In genomic region chr17:24896993-24897269, GRCm38 (mm10) we compare ENCODE assay signal across 8 mouse cellular contexts. TPM values are rescaled to one million over a fixed set of nuclear protein-coding genes. Genes with fewer than 3 reads are reported as not detected.
A peak's percentile ranks its signal among the peaks of the same experiment; 100 is the strongest.
DNase-seq lines count a peak whose midpoint lies in the region; ATAC-seq and TF ChIP-seq lines count a peak whose summit lies in the region.

No protein-coding gene starts in this region.

- no peak for DNase-seq in left cerebral cortex, adult 2 months (ENCODE audit: extremely low spot score in 1 of 2, low spot score in 2 of 2)
- no peak for DNase-seq in left cerebral cortex, postnatal 36 days (ENCODE audit: low spot score in 2 of 2)
- DNase-seq in hindbrain, postnatal 0 days (ENCODE audit: low spot score), result no peak
- no peak for DNase-seq in T-cell, adult 2 months (ENCODE audit: low spot score)
- no peak for DNase-seq in cerebellum, adult 11 months
- no peak for DNase-seq in adrenal gland, adult 18-20 months (ENCODE audit: low spot score in 2 of 2)

- H3K4me2 ChIP-seq in embryonic facial prominence, embryonic 13.5 days, result peak overlapping the region; percentile 98
- H3K4me2 ChIP-seq in hindbrain, postnatal 0 days (ENCODE audit: low read depth, low read length), result peak overlapping the region; percentile 99
- H3K4me2 ChIP-seq in neural tube, embryonic 12.5 days (replicated peaks), result peak overlapping the region; percentile 99

- peaks cover 40% of the 10 kb centered on the region for H3K4me1 ChIP-seq in embryonic facial prominence, embryonic 13.5 days
- peaks cover 19% of the 10 kb centered on the region for H3K4me1 ChIP-seq in hindbrain, postnatal 0 days (ENCODE audit: insufficient read depth, low read length)
- peaks cover 38% of the 10 kb centered on the region for H3K4me1 ChIP-seq in neural tube, embryonic 12.5 days

- H3K9me3 ChIP-seq in embryonic facial prominence, embryonic 13.5 days, result no peaks in the 10 kb centered on the region
- H3K9me3 ChIP-seq in hindbrain, postnatal 0 days (ENCODE audit: low read length), result no peaks in the 10 kb centered on the region
- H3K9me3 ChIP-seq in neural tube, embryonic 12.5 days, result no peaks in the 10 kb centered on the region

- 34% methylated on average over 11 of the region's 11 CpGs for WGBS in embryonic facial prominence, embryonic 13.5 days
- WGBS in hindbrain, postnatal 0 days, result 25% methylated on average over 11 of the region's 11 CpGs
- WGBS in neural tube, embryonic 12.5 days, result 35% methylated on average over 11 of the region's 11 CpGs

- H3K27ac ChIP-seq in left cerebral cortex, adult 2 months, result peak overlapping the region; percentile 94
- H3K27ac ChIP-seq in embryonic facial prominence, embryonic 13.5 days, result peak overlapping the region; percentile 86; the same call in 1 of the 2 replicates
- peak overlapping the region; percentile 93 for H3K27ac ChIP-seq in hindbrain, postnatal 0 days
- H3K27ac ChIP-seq in neural tube, embryonic 12.5 days, result peak overlapping the region; percentile 50; the same call in 1 of the 2 replicates

- ATAC-seq in embryonic facial prominence, embryonic 13.5 days (ENCODE audit: insufficient number of reproducible peaks, insufficient read depth, low FRiP score, low TSS enrichment, low read depth), result no peak
- ATAC-seq in hindbrain, postnatal 0 days, result no peak; the same call in 1 of the 2 replicates
- ATAC-seq in neural tube, embryonic 12.5 days (ENCODE audit: low FRiP score, low read depth), result no peak

- H3K27me3 ChIP-seq in embryonic facial prominence, embryonic 13.5 days, result no peaks in the 10 kb centered on the region
- H3K27me3 ChIP-seq in hindbrain, postnatal 0 days (ENCODE audit: insufficient read depth, low read length), result no peaks in the 10 kb centered on the region
- no peaks in the 10 kb centered on the region for H3K27me3 ChIP-seq in neural tube, embryonic 12.5 days (replicated peaks)

- peak overlapping the region; percentile 96 for H3K9ac ChIP-seq in embryonic facial prominence, embryonic 13.5 days
- H3K9ac ChIP-seq in hindbrain, postnatal 0 days (replicated peaks; ENCODE audit: low read length), result peak overlapping the region; percentile 95
- H3K9ac ChIP-seq in neural tube, embryonic 12.5 days, result peak overlapping the region; percentile 87

- intact Hi-C loops in left cerebral cortex, adult 2 months (cut with DNase I), result no loop called here
- intact Hi-C loops in left cerebral cortex, postnatal 36 days (cut with DNase I), result no loop called here

- peaks cover 64% of the 10 kb centered on the region for H3K36me3 ChIP-seq in embryonic facial prominence, embryonic 13.5 days
- peaks cover 49% of the 10 kb centered on the region for H3K36me3 ChIP-seq in hindbrain, postnatal 0 days (ENCODE audit: insufficient read depth, low read length)
- H3K36me3 ChIP-seq in neural tube, embryonic 12.5 days, result peaks cover 69% of the 10 kb centered on the region

- H3K4me3 ChIP-seq in left cerebral cortex, adult 2 months, result peak overlapping the region; percentile 56
- H3K4me3 ChIP-seq in embryonic facial prominence, embryonic 13.5 days, result peak overlapping the region; percentile 89
- H3K4me3 ChIP-seq in hindbrain, postnatal 0 days (ENCODE audit: low read length), result peak overlapping the region; percentile 91
- H3K4me3 ChIP-seq in neural tube, embryonic 12.5 days, result peak overlapping the region; percentile 94

- no peak for TF ChIP-seq CTCF in left cerebral cortex, adult 2 months (IDR thresholded peaks at IDR 0.05)
- no peak for TF ChIP-seq CTCF in hindbrain, postnatal 0 days (IDR thresholded peaks at IDR 0.05; ENCODE audit: low read depth)

RNA-seq across cellular contexts. Expression of gene Nme3, which starts 0.6 kb away (rescaled TPM):
- total RNA-seq in left cerebral cortex, adult 2 months (2021), result 10 to 100 TPM; 46.5 to 51.2 TPM
- 10 to 100 TPM; 41.4 to 54.3 TPM for total RNA-seq in left cerebral cortex, postnatal 36 days (2021)
- polyA plus RNA-seq in embryonic facial prominence, embryonic 13.5 days (2015; fragmentation: Nextera tagmentation; extraction: Ambion mirVana), result 48.9 and 58.2 TPM in 2 replicates
- 66.1 and 67.0 TPM in 2 replicates for total RNA-seq in hindbrain, postnatal 0 days (2014; rRNA removed)
- 92.6 and 95.1 TPM in 2 replicates for polyA plus RNA-seq in hindbrain, postnatal 0 days (2015; fragmentation: Nextera tagmentation; extraction: Ambion mirVana)
- 49.7 and 55.1 TPM in 2 replicates for polyA plus RNA-seq in neural tube, embryonic 12.5 days (2016; fragmentation: Nextera tagmentation; extraction: Ambion mirVana)
- total RNA-seq in adrenal gland, adult 18-20 months (2021), result 100 to 1,000 TPM in 1 of 2 experiments, 10 to 100 TPM in 1; 50.8 to 100 TPM

RNA-seq across cellular contexts. Expression of gene Mrps34, which starts 2.0 kb away (rescaled TPM):
- total RNA-seq in left cerebral cortex, adult 2 months (2021), result 10 to 100 TPM; 67.6 to 72.1 TPM
- 10 to 100 TPM; 61.8 to 74.6 TPM for total RNA-seq in left cerebral cortex, postnatal 36 days (2021)
- polyA plus RNA-seq in embryonic facial prominence, embryonic 13.5 days (2015; fragmentation: Nextera tagmentation; extraction: Ambion mirVana), result 86.1 and 93.0 TPM in 2 replicates
- 37.8 and 58.3 TPM in 2 replicates for total RNA-seq in hindbrain, postnatal 0 days (2014; rRNA removed)
- 124 and 136 TPM in 2 replicates for polyA plus RNA-seq in hindbrain, postnatal 0 days (2015; fragmentation: Nextera tagmentation; extraction: Ambion mirVana)
- polyA plus RNA-seq in neural tube, embryonic 12.5 days (2016; fragmentation: Nextera tagmentation; extraction: Ambion mirVana), result 89.9 and 98.4 TPM in 2 replicates
- total RNA-seq in adrenal gland, adult 18-20 months (2021), result 100 to 1,000 TPM; 107 to 148 TPM

RNA-seq across cellular contexts. Expression of gene Eme2, which starts 2.0 kb away (rescaled TPM):
- total RNA-seq in left cerebral cortex, adult 2 months (2021), result 10 to 100 TPM; 54.8 to 55.2 TPM
- 10 to 100 TPM; 47.4 to 60.0 TPM for total RNA-seq in left cerebral cortex, postnatal 36 days (2021)
- 31.9 and 34.4 TPM in 2 replicates for polyA plus RNA-seq in embryonic facial prominence, embryonic 13.5 days (2015; fragmentation: Nextera tagmentation; extraction: Ambion mirVana)
- total RNA-seq in hindbrain, postnatal 0 days (2014; rRNA removed), result 34.9 and 49.5 TPM in 2 replicates
- 21.4 and 24.3 TPM in 2 replicates for polyA plus RNA-seq in hindbrain, postnatal 0 days (2015; fragmentation: Nextera tagmentation; extraction: Ambion mirVana)
- 41.6 and 44.5 TPM in 2 replicates for polyA plus RNA-seq in neural tube, embryonic 12.5 days (2016; fragmentation: Nextera tagmentation; extraction: Ambion mirVana)
- total RNA-seq in adrenal gland, adult 18-20 months (2021), result 10 to 100 TPM; 40.6 to 46.1 TPM

RNA-seq across cellular contexts. Expression of gene Spsb3, which starts 10.5 kb away (rescaled TPM):
- total RNA-seq in left cerebral cortex, adult 2 months (2021), result 10 to 100 TPM; 58.6 to 63.3 TPM
- 10 to 100 TPM; 56.4 to 63.7 TPM for total RNA-seq in left cerebral cortex, postnatal 36 days (2021)
- polyA plus RNA-seq in embryonic facial prominence, embryonic 13.5 days (2015; fragmentation: Nextera tagmentation; extraction: Ambion mirVana), result 39.3 and 43.2 TPM in 2 replicates
- 122 and 135 TPM in 2 replicates for total RNA-seq in hindbrain, postnatal 0 days (2014; rRNA removed)
- 90.6 and 94.9 TPM in 2 replicates for polyA plus RNA-seq in hindbrain, postnatal 0 days (2015; fragmentation: Nextera tagmentation; extraction: Ambion mirVana)
- polyA plus RNA-seq in neural tube, embryonic 12.5 days (2016; fragmentation: Nextera tagmentation; extraction: Ambion mirVana), result 53.1 and 57.7 TPM in 2 replicates
- total RNA-seq in adrenal gland, adult 18-20 months (2021), result 10 to 100 TPM; 33.0 to 33.9 TPM

RNA-seq across cellular contexts. Expression of gene Nubp2, which starts 10.8 kb away (rescaled TPM):
- 10 to 100 TPM; 30.7 to 32.4 TPM for total RNA-seq in left cerebral cortex, adult 2 months (2021)
- total RNA-seq in left cerebral cortex, postnatal 36 days (2021), result 10 to 100 TPM; 31.4 to 34.8 TPM
- polyA plus RNA-seq in embryonic facial prominence, embryonic 13.5 days (2015; fragmentation: Nextera tagmentation; extraction: Ambion mirVana), result 46.3 and 51.5 TPM in 2 replicates
- 35.7 and 52.7 TPM in 2 replicates for total RNA-seq in hindbrain, postnatal 0 days (2014; rRNA removed)
- 63.5 and 65.0 TPM in 2 replicates for polyA plus RNA-seq in hindbrain, postnatal 0 days (2015; fragmentation: Nextera tagmentation; extraction: Ambion mirVana)
- 75.4 and 75.9 TPM in 2 replicates for polyA plus RNA-seq in neural tube, embryonic 12.5 days (2016; fragmentation: Nextera tagmentation; extraction: Ambion mirVana)
- total RNA-seq in adrenal gland, adult 18-20 months (2021), result 10 to 100 TPM; 48.5 to 54.1 TPM
